Mouse (Mus musculus): ENCODE measurements around the gene Rexo4. TPM values are rescaled to one million over a fixed set of nuclear protein-coding genes. Genes with fewer than 3 reads are reported as not detected.

Gene Rexo4
- total RNA-seq, 2 experiments from 2014 or later: 13.3 to 14.4 TPM

DNA sequence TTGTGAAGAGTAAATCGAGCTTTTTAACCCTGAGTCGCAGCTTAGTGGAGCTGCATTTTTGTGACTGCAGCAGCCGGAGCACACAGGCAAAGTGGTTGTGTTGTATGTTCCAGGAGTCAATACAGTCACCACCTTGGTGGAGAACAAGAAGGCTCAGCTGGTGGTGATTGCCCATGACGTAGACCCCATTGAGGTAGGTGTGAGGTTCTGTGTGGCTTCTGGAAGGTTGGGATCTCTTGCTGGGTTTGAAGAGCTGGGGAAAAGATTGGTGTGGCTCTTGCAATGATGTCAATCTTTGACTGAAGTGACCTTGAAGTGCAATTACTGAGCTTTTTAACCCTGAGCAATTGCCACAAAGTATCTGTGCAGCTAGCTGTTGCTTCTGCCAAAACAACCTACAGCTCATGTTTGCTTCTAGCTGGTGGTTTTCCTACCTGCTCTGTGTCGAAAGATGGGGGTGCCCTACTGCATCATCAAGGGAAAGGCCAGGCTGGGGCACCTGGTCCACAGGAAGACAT lies 51.9 kb downstream of the Rexo4 start:
- intact Hi-C loops (cut with DNase I): no loop called here
- DNase-seq: no peak

GRCm38 (mm10) chr2:26910994-26911765 lies 53.0 kb downstream of the Rexo4 start:
- peak in 1 of 2 experiments; percentile 83 for DNase-seq
- intact Hi-C loops (cut with DNase I): loop anchor here (2.0 kb wide), 1 partner anchor 22 kb away; the partner anchor contains the start of gene Surf4

- peak; percentile 100 for DNase-seq
- intact Hi-C loops (cut with DNase I): loop anchor here (2.0 kb wide), 1 partner anchor 22 kb away; the partner anchor contains the start of gene Surf4
Measured at GRCm38 (mm10) chr2:26910124-26910993, 53.8 kb downstream of the Rexo4 start, which contains the start of the genes Med22 and Rpl7a. Med22 (minus strand) TSS chr2:26910677. Rpl7a (plus strand) TSS chr2:26910764.

DNA sequence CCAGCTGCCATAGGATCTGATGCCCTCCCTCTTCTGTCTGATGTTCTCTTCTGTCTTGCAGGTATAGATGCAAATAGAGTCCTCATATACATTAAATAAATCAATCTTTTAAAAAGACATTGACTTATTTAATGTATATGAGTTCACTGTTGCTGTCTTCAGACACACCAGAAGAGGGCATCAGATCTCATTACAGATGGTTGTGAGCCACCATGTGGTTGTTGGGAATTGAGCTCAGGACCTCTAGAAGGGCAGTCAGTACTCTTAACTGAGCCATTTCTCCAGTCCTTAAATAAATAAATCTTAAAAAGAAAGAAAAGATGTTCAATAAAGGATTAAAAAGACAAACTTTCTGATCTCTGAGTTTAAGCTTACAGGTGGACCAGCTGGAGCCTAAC lies 54.8 kb downstream of the Rexo4 start:
- intact Hi-C loops (cut with DNase I): loop anchor here (5.0 to 10.0 kb wide), 2 partner anchors 265 to 328 kb away; no protein-coding TSS in a partner anchor
- DNase-seq: no peak

DNA sequence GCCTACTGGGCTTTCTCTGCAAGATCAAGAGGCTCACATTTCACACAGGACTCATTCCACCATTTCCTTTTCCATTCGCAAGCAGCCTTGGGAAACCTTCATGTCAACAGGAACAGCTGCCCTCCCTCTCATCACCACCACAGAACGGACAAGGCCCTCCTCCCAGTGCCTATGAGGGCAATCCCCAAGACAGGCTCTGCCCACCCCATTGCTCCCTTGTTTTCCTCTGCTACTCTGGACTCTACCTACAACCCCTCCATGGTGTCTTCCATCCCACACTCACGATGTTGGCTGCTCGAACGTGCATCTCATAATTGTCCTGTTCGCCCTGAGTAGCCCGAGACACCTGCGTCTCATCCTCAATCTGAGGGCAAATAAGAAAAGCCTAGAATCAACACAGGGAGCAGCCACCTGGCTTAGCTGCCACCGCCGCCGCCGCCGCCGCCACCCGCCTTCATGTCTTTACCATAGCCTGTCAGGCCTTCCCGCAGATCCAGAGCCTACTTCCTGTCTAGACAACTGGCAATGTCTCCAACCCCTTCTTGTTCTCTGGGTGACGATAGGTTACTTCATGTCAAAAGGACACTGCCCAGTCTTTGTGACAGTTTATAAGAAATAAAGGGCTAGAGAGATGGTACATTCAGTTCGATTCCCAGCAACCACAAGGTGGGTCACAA lies 55.3 kb downstream of the Rexo4 start:
- intact Hi-C loops (cut with DNase I): loop anchor here (5.0 to 10.0 kb wide), 2 partner anchors 264 to 328 kb away; no protein-coding TSS in a partner anchor

DNA sequence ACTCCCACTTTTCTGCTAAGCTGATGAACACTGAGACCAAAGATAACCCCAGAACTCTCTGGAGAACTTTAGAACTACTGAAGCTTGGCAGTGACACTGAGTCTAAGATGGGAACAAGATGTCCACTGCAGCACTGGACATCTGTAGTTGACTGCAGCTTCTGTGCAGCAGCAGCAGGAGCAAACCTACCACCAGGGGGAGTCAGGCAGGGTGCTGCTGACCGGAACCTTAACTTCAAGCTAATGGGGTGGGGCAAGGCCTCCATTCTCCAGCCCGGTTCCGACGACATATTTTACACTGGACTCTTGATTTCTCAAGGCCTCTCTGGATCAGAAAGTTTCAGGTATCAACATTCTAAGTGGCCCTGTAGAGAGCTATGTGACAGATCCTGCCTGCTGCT lies 57.1 kb downstream of the Rexo4 start:
- intact Hi-C loops (cut with DNase I): loop anchor here (5.0 to 10.0 kb wide), 2 partner anchors 262 to 330 kb away; no protein-coding TSS in a partner anchor

More for the DNA sequence above, 55.3 kb downstream of the Rexo4 start:
- DNase-seq: no peak

GRCm38 (mm10) chr2:26906431-26906830 lies 57.8 kb downstream of the Rexo4 start:
- DNase-seq: no peak
- intact Hi-C loops (cut with DNase I): loop anchor here (5.0 to 10.0 kb wide), 2 partner anchors 262 to 331 kb away; no protein-coding TSS in a partner anchor

More for the DNA sequence above, 57.1 kb downstream of the Rexo4 start:
- DNase-seq: peak; percentile 48 to 72

DNA sequence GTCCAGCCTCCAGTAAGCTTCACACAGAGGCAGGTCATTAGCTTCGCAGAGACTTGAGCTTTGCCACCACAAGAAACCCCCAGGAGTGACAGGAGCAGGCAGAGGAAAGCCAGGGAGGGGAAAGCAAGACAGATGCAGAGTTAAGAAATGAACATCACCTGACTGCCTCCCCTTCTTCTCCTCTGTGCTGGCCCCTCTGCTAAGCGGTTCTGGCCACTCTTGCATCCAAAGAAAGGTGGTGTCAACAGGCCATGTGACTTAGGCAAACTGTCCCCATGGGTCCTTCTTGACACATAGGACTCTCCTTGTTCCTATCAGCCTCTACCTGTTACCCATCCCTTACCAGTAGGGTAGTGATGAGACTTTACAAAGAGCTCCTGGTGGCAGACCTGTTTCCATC lies 58.2 kb downstream of the Rexo4 start:
- intact Hi-C loops (cut with DNase I): loop anchor here (5.0 to 10.0 kb wide), 2 partner anchors 261 to 331 kb away; no protein-coding TSS in a partner anchor
- no peak for DNase-seq

Other genes with a start within 250 kb of the Rexo4 start
- gene Abo, start 99.4 kb downstream of the Rexo4 start, total RNA-seq (2021): not detected
- 10 to 100 TPM; 14.7 to 16.8 TPM for gene Surf6, start 61.5 kb downstream of the Rexo4 start, total RNA-seq (2021)
- 10 to 100 TPM; 29.3 to 37.7 TPM for gene Med22, start 53.7 kb downstream of the Rexo4 start, total RNA-seq (2021)
- gene Rpl7a, start 53.6 kb downstream of the Rexo4 start, total RNA-seq (2021): 100 to 1,000 TPM; 364 to 371 TPM
- 10 to 100 TPM; 15.9 TPM for gene Surf2, start 48.0 kb downstream of the Rexo4 start, total RNA-seq (2021)
- 10 to 100 TPM; 48.0 to 54.1 TPM for gene Surf1, start 47.9 kb downstream of the Rexo4 start, total RNA-seq (2021)
- gene Surf4, start 30.5 kb downstream of the Rexo4 start, total RNA-seq (2021): 100 to 1,000 TPM; 103 TPM
- under 1 TPM in 1 of 2 experiments, not detected in 1; 0.31 TPM for gene Stkld1, start 30.3 kb downstream of the Rexo4 start, total RNA-seq (2021)
- gene Adamts13, start 9.0 kb upstream of the Rexo4 start, total RNA-seq (2021): not detected
- gene Cacfd1, start 45.5 kb upstream of the Rexo4 start, total RNA-seq (2021): 10 to 100 TPM; 29.0 to 36.7 TPM
- under 1 TPM in 1 of 2 experiments, not detected in 1; 0.14 TPM for gene Slc2a6, start 63.6 kb upstream of the Rexo4 start, total RNA-seq (2021)
- under 1 TPM in 1 of 2 experiments, not detected in 1; 0.22 TPM for gene Mymk, start 107.8 kb upstream of the Rexo4 start, total RNA-seq (2021)
- 10 to 100 TPM in 1 of 2 experiments, 1 to 10 TPM in 1; 8.7 to 19.4 TPM for gene Adamtsl2, start 115.0 kb upstream of the Rexo4 start, total RNA-seq (2021)
- gene Fam163b, start 178.1 kb upstream of the Rexo4 start, total RNA-seq (2021): under 1 TPM; 0.37 to 0.38 TPM
- 1 to 10 TPM; 2.3 to 2.5 TPM for gene Dbh, start 200.8 kb upstream of the Rexo4 start, total RNA-seq (2021)

Data from heart, postnatal 10 days (tissue).